Mouse (Mus musculus): Measurements from ENCODE around the gene Tprn. TPM values are rescaled to one million over a fixed set of nuclear protein-coding genes. Genes with fewer than 3 reads are reported as not detected.
A peak's percentile ranks its signal among the peaks of the same experiment; 100 is the strongest.

Tprn gene
- polyA plus RNA-seq, 1 experiment = 12.3 TPM

GRCm38 (mm10) chr2:25227406-25227805 is 35.0 kb upstream of the Tprn start:
- no peak overlapping the region for H3K9ac ChIP-seq (ENCODE audit: low read depth, poor library complexity, severe bottlenecking)
- TF ChIP-seq POLR2A (IDR thresholded peaks at IDR 0.05; ENCODE audit: insufficient read depth, low read length) = no peak
- no peak for TF ChIP-seq EP300 (IDR thresholded peaks at IDR 0.05; ENCODE audit: insufficient read depth, low read depth, low read length)
- TF ChIP-seq CTCF (IDR thresholded peaks at IDR 0.05; ENCODE audit: low read depth, low read length) = no peak
- no peaks in the 10 kb centered on the region for H3K4me1 ChIP-seq (ENCODE audit: control insufficient read depth, insufficient read depth, low read length)
- no peaks in the 10 kb centered on the region for H3K27me3 ChIP-seq (ENCODE audit: control insufficient read depth, insufficient read depth, low read length, poor library complexity, severe bottlenecking)
- H3K36me3 ChIP-seq (ENCODE audit: control insufficient read depth, insufficient read depth, low read length, poor library complexity, severe bottlenecking) = peaks cover 9% of the 10 kb centered on the region
- no peak overlapping the region for H3K27ac ChIP-seq (ENCODE audit: insufficient read depth, low read length)
- no peaks in the 10 kb centered on the region for H3K9me3 ChIP-seq (replicated peaks; ENCODE audit: control insufficient read depth, insufficient read depth, low read length, poor library complexity, severe bottlenecking)
- no peak overlapping the region for H3K4me3 ChIP-seq (ENCODE audit: low read depth, low read length)

GRCm38 (mm10) chr2:25228431-25228889 is 34.0 kb upstream of the Tprn start:
- no peaks in the 10 kb centered on the region for H3K9me3 ChIP-seq (replicated peaks; ENCODE audit: control insufficient read depth, insufficient read depth, low read length, poor library complexity, severe bottlenecking)
- peaks cover 5% of the 10 kb centered on the region for H3K36me3 ChIP-seq (ENCODE audit: control insufficient read depth, insufficient read depth, low read length, poor library complexity, severe bottlenecking)
- TF ChIP-seq CTCF (IDR thresholded peaks at IDR 0.05; ENCODE audit: low read depth, low read length) (peak; percentile 89), EP300 (IDR thresholded peaks at IDR 0.05; ENCODE audit: insufficient read depth, low read depth, low read length) (peak; percentile 56; the same call in 1 of the 2 replicates), POLR2A (IDR thresholded peaks at IDR 0.05; ENCODE audit: insufficient read depth, low read length) (peak; percentile 22)
- H3K27me3 ChIP-seq (ENCODE audit: control insufficient read depth, insufficient read depth, low read length, poor library complexity, severe bottlenecking) = no peaks in the 10 kb centered on the region
- peak overlapping the region; percentile 19 for H3K9ac ChIP-seq (ENCODE audit: low read depth, poor library complexity, severe bottlenecking)
- H3K27ac ChIP-seq (ENCODE audit: insufficient read depth, low read length) = peak overlapping the region; percentile 64
- no peaks in the 10 kb centered on the region for H3K4me1 ChIP-seq (ENCODE audit: control insufficient read depth, insufficient read depth, low read length)
- H3K4me3 ChIP-seq (ENCODE audit: low read depth, low read length) = peak overlapping the region; percentile 46

GRCm38 (mm10) chr2:25228995-25229530 is 33.4 kb upstream of the Tprn start:
- no peak overlapping the region for H3K27ac ChIP-seq (ENCODE audit: insufficient read depth, low read length)
- H3K9ac ChIP-seq (ENCODE audit: low read depth, poor library complexity, severe bottlenecking) = no peak overlapping the region
- no peaks in the 10 kb centered on the region for H3K36me3 ChIP-seq (ENCODE audit: control insufficient read depth, insufficient read depth, low read length, poor library complexity, severe bottlenecking)
- no peak for TF ChIP-seq POLR2A (IDR thresholded peaks at IDR 0.05; ENCODE audit: insufficient read depth, low read length)
- no peak for TF ChIP-seq CTCF (IDR thresholded peaks at IDR 0.05; ENCODE audit: low read depth, low read length)
- TF ChIP-seq EP300 (IDR thresholded peaks at IDR 0.05; ENCODE audit: insufficient read depth, low read depth, low read length) = no peak
- no peaks in the 10 kb centered on the region for H3K4me1 ChIP-seq (ENCODE audit: control insufficient read depth, insufficient read depth, low read length)
- no peaks in the 10 kb centered on the region for H3K9me3 ChIP-seq (replicated peaks; ENCODE audit: control insufficient read depth, insufficient read depth, low read length, poor library complexity, severe bottlenecking)
- no peaks in the 10 kb centered on the region for H3K27me3 ChIP-seq (ENCODE audit: control insufficient read depth, insufficient read depth, low read length, poor library complexity, severe bottlenecking)
- no peak overlapping the region for H3K4me3 ChIP-seq (ENCODE audit: low read depth, low read length)

GRCm38 (mm10) chr2:25229582-25229981 is 32.8 kb upstream of the Tprn start:
- H3K4me3 ChIP-seq (ENCODE audit: low read depth, low read length) = no peak overlapping the region
- TF ChIP-seq CTCF (IDR thresholded peaks at IDR 0.05; ENCODE audit: low read depth, low read length) (no peak), POLR2A (IDR thresholded peaks at IDR 0.05; ENCODE audit: insufficient read depth, low read length) (no peak), EP300 (IDR thresholded peaks at IDR 0.05; ENCODE audit: insufficient read depth, low read depth, low read length) (no peak)
- H3K9ac ChIP-seq (ENCODE audit: low read depth, poor library complexity, severe bottlenecking) = no peak overlapping the region
- H3K27me3 ChIP-seq (ENCODE audit: control insufficient read depth, insufficient read depth, low read length, poor library complexity, severe bottlenecking) = no peaks in the 10 kb centered on the region
- H3K4me1 ChIP-seq (ENCODE audit: control insufficient read depth, insufficient read depth, low read length) = no peaks in the 10 kb centered on the region
- H3K9me3 ChIP-seq (replicated peaks; ENCODE audit: control insufficient read depth, insufficient read depth, low read length, poor library complexity, severe bottlenecking) = no peaks in the 10 kb centered on the region
- H3K27ac ChIP-seq (ENCODE audit: insufficient read depth, low read length) = no peak overlapping the region
- no peaks in the 10 kb centered on the region for H3K36me3 ChIP-seq (ENCODE audit: control insufficient read depth, insufficient read depth, low read length, poor library complexity, severe bottlenecking)

- Histone ChIP-seq H3K36me3 (ENCODE audit: control insufficient read depth, insufficient read depth, low read length, poor library complexity, severe bottlenecking) (no peaks in the 10 kb centered on the region), H3K9ac (ENCODE audit: low read depth, poor library complexity, severe bottlenecking) (peak overlapping the region; percentile 7), H3K4me1 (ENCODE audit: control insufficient read depth, insufficient read depth, low read length) (no peaks in the 10 kb centered on the region), H3K9me3 (replicated peaks; ENCODE audit: control insufficient read depth, insufficient read depth, low read length, poor library complexity, severe bottlenecking) (no peaks in the 10 kb centered on the region), H3K27ac (ENCODE audit: insufficient read depth, low read length) (0 out of 2 replicates have a peak overlapping the region, but pooled peaks have one; percentile 20), H3K27me3 (ENCODE audit: control insufficient read depth, insufficient read depth, low read length, poor library complexity, severe bottlenecking) (no peaks in the 10 kb centered on the region), H3K4me3 (ENCODE audit: low read depth, low read length) (peak overlapping the region; percentile 41)
- no peak for TF ChIP-seq EP300 (IDR thresholded peaks at IDR 0.05; ENCODE audit: insufficient read depth, low read depth, low read length)
- TF ChIP-seq CTCF (IDR thresholded peaks at IDR 0.05; ENCODE audit: low read depth, low read length) = no peak
- TF ChIP-seq POLR2A (IDR thresholded peaks at IDR 0.05; ENCODE audit: insufficient read depth, low read length) = no peak
Observed at GRCm38 (mm10) chr2:25230581-25230980, 31.8 kb upstream of the Tprn start.

- Histone ChIP-seq H3K9ac (ENCODE audit: low read depth, poor library complexity, severe bottlenecking) (peak overlapping the region; percentile 7), H3K4me3 (ENCODE audit: low read depth, low read length) (peak overlapping the region; percentile 41)
Observed at GRCm38 (mm10) chr2:25231038-25231437, 31.4 kb upstream of the Tprn start.

More at GRCm38 (mm10) chr2:25231038-25231437, 31.4 kb upstream of the Tprn start:
- peak overlapping the region; percentile 20; the same call in 1 of the 2 replicates for H3K27ac ChIP-seq (ENCODE audit: insufficient read depth, low read length)
- H3K4me1 ChIP-seq (ENCODE audit: control insufficient read depth, insufficient read depth, low read length) = peaks cover 2% of the 10 kb centered on the region
- H3K27me3 ChIP-seq (ENCODE audit: control insufficient read depth, insufficient read depth, low read length, poor library complexity, severe bottlenecking) = no peaks in the 10 kb centered on the region
- no peaks in the 10 kb centered on the region for H3K9me3 ChIP-seq (replicated peaks; ENCODE audit: control insufficient read depth, insufficient read depth, low read length, poor library complexity, severe bottlenecking)
- H3K36me3 ChIP-seq (ENCODE audit: control insufficient read depth, insufficient read depth, low read length, poor library complexity, severe bottlenecking) = no peaks in the 10 kb centered on the region
- TF ChIP-seq POLR2A (IDR thresholded peaks at IDR 0.05; ENCODE audit: insufficient read depth, low read length) = no peak
- no peak for TF ChIP-seq EP300 (IDR thresholded peaks at IDR 0.05; ENCODE audit: insufficient read depth, low read depth, low read length)
- no peak for TF ChIP-seq CTCF (IDR thresholded peaks at IDR 0.05; ENCODE audit: low read depth, low read length)

Data from ES-Bruce4 (cell line).